Mouse (Mus musculus): Measurements from ENCODE around the gene Tas2r130. TPM values are rescaled to one million over a fixed set of nuclear protein-coding genes. Genes with fewer than 3 reads are reported as not detected.

The Tas2r130 gene
- polyA plus RNA-seq (2017; shearing (Covaris generic)): not detected

DNA sequence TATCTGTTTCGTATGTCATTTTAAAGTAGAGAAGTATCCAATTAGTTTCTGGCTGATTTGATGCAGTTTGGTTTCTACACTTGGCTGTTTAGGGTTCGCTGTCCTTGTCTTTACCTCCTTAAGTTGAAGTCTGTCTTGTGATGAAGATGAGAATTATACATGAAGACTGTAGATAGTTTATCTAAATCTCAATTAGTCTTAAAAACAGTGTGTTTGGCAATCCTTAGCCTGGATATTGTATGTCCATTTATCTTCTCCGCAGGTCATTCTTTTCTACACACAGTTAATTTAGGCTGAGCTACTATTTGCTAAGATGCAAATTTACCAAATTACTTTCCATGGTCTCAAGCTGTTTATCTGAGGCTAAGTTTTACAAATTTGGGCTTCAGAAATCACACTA, at the start of gene Tas2r130:
Gene Tas2r130 (minus strand): TSS at position 101 of the 400 bp plus-strand sequence.

DNA sequence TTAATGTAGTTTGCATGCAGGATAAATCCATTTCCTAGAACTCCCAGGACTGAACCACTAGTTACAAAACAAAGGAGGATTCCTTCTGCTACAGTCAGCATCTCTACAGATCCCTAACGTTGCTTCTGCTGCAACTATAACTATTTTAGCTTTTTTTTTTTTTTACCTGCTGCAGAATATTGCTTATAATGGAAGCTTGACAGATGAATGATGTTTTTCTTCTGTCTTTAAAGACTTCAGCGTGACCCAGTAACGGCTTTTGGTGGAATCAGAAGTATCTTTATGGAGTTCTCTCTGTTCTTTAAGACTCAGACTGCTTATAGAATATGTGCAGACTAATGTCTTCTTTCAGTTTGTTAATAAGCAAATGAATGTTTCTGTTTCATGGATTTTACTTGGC, 48.1 kb upstream of the Tas2r130 start, which contains the start of gene Tas2r106:
Gene Tas2r106 (minus strand): TSS at position 101 of the 400 bp plus-strand sequence.

DNA sequence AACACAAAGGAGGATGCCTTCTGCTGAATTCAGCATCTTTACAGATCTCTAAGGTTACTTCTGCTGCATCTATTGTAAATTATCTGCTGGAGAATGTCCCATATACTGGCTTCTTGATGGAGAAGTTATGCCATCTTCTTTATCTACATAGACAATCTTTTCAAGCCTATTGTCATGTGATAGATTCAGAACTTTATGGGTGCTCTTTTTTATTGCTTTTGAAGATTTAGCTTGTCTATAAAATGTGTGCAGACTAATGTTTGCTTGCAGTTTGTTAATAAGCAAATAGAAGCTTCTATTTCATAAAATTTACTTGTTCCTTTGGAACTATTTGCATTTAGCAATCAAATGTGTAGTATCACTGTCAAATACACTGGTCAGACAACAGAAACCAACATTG, 29.3 kb upstream of the Tas2r130 start, which contains the start of gene Tas2r107:
Gene Tas2r107 (minus strand): TSS at position 101 of the 400 bp plus-strand sequence.

Other genes with a start within 250 kb of the Tas2r130 start
- gene Ybx3, start 242.4 kb downstream of the Tas2r130 start, polyA plus RNA-seq (2017; shearing (Covaris generic)): 114 TPM
- gene 5430401F13Rik, start 144.5 kb downstream of the Tas2r130 start, polyA plus RNA-seq (2017; shearing (Covaris generic)): not detected
- 0.30 TPM for gene Gm6619, start 144.5 kb downstream of the Tas2r130 start, polyA plus RNA-seq (2017; shearing (Covaris generic))
- not detected for gene Tas2r107, start 29.2 kb upstream of the Tas2r130 start, polyA plus RNA-seq (2017; shearing (Covaris generic))
- 0.19 TPM for gene Tas2r106, start 48.0 kb upstream of the Tas2r130 start, polyA plus RNA-seq (2017; shearing (Covaris generic))
- gene Tas2r104, start 54.8 kb upstream of the Tas2r130 start, polyA plus RNA-seq (2017; shearing (Covaris generic)): not detected
- not detected for gene Tas2r105, start 56.6 kb upstream of the Tas2r130 start, polyA plus RNA-seq (2017; shearing (Covaris generic))
- not detected for gene Tas2r114, start 59.2 kb upstream of the Tas2r130 start, polyA plus RNA-seq (2017; shearing (Covaris generic))

Measured in CD4-positive, CD25-positive, alpha-beta regulatory T cell (primary cell).